Mouse (Mus musculus) olfactory bulb, adult 2 months (tissue): Measurements from ENCODE around the gene Rgs9bp. TPM values are rescaled to one million over a fixed set of nuclear protein-coding genes. Genes with fewer than 3 reads are reported as not detected.
A peak's percentile ranks its signal among the peaks of the same experiment; 100 is the strongest.

Experiments
- H3K27ac ChIP-seq: fragments of 200-500 bp; 2 replicates; pipeline ENCODE4 v1.5.1; 2012; ENCODE audit warnings: low read depth, low read length; ENCODE audit not compliant: insufficient read depth
- H3K4me1 ChIP-seq: fragments of 200-500 bp; 2 replicates; pipeline ENCODE4 v1.6.1; 2012; ENCODE audit warnings: low read length; ENCODE audit not compliant: control insufficient read depth, insufficient read depth
- H3K4me3 ChIP-seq: fragments of 200-500 bp; 2 replicates; pipeline ENCODE4 v1.5.1; 2012; ENCODE audit warnings: mild to moderate bottlenecking, low read depth, low read length, moderate library complexity; ENCODE audit not compliant: insufficient read depth
- CTCF ChIP-seq: fragments of 200-500 bp; IDR thresholded peaks from 2 replicates; pipeline ENCODE4 v1.5.1; 2012; ENCODE audit warnings: low read depth, mild to moderate bottlenecking, low read length, moderate library complexity; ENCODE audit not compliant: insufficient read depth
- POLR2A ChIP-seq: fragments of 200-500 bp; IDR thresholded peaks from 2 replicates; pipeline ENCODE4 v1.6.1; 2012; ENCODE audit warnings: mild to moderate bottlenecking, low read depth, low read length, moderate library complexity; ENCODE audit not compliant: insufficient read depth
- WGBS: fragments of 180-500 bp; shearing (Covaris S2); methylation state at CpG from one replicate; pipeline ENCODE4 v1.1.7; 2018; 5-methylcytosine and 5-hydroxymethylcytosine counted together
- polyA plus RNA-seq: library from polyadenylated mRNA; stranded (reverse); fragments of >200 nt; gene quantifications from 2 replicates; pipeline ENCODE4 v1.2.4, GENCODE M21; 2012; ENCODE audit warnings: low replicate concordance; ENCODE audit not compliant: missing spikeins, insufficient read depth, insufficient read length

The Rgs9bp gene
- polyA plus RNA-seq, 1 experiment = not detected

DNA sequence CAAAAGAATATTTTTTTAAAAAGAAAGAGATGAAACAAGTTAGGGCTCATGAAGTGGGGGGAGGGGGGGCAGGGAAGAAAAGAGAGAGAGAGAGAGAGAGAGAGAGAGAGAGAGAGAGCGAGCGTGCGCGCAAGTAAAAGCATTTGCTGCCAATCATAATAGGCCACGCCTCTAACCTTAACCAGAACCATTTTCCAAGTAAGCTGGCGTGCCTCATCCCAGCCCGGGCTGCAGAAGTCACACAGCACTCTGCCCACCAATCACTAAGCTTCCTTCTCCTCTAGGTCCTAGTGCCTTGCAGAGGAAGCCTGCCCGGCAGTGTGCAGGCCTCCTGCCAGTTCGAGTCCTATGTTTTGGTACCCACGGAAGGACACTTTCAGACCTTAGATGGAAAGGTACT, 14.6 kb upstream of the Rgs9bp start:
- Histone ChIP-seq H3K27ac (no peak overlapping the region), H3K4me1 (peaks cover 4% of the 10 kb centered on the region), H3K4me3 (no peak overlapping the region)
- 90% methylated on average over 10 of the region's 10 CpGs for WGBS
- TF ChIP-seq POLR2A (no peak), CTCF (no peak)

- no peak for TF ChIP-seq CTCF
- no peak for TF ChIP-seq POLR2A
Measured at GRCm38 (mm10) chr7:35599492-35599891, 14.1 kb upstream of the Rgs9bp start.

DNA sequence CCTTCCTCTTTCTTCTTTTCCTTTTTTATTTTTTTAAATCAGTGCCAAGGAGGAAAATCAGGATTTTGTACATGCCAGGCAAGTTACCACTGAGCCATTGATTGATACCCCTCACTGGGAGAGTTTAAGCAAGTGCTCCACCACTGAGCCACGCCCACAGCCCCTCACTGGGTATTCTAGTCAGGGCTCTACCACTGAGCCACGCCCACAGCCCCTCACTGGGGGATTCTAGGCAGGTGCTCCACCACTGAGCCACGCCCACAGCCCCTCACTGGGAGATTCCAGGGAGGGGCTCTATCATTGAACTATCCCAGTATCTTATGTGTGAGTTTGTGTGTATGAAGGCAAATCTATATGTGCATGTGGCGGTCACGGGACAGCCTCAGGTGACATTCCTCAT, 8.9 kb upstream of the Rgs9bp start:
- H3K4me1 ChIP-seq = peaks cover 7% of the 10 kb centered on the region
- no peak overlapping the region for H3K4me3 ChIP-seq
- H3K27ac ChIP-seq = no peak overlapping the region
- WGBS = 92% methylated on average over 5 of the region's 5 CpGs
- no peak for TF ChIP-seq CTCF
- no peak for TF ChIP-seq POLR2A

More at GRCm38 (mm10) chr7:35599492-35599891, 14.1 kb upstream of the Rgs9bp start:
- Histone ChIP-seq H3K4me1 (peaks cover 7% of the 10 kb centered on the region), H3K27ac (no peak overlapping the region), H3K4me3 (no peak overlapping the region)
- 85% methylated on average over 9 of the region's 9 CpGs for WGBS

DNA sequence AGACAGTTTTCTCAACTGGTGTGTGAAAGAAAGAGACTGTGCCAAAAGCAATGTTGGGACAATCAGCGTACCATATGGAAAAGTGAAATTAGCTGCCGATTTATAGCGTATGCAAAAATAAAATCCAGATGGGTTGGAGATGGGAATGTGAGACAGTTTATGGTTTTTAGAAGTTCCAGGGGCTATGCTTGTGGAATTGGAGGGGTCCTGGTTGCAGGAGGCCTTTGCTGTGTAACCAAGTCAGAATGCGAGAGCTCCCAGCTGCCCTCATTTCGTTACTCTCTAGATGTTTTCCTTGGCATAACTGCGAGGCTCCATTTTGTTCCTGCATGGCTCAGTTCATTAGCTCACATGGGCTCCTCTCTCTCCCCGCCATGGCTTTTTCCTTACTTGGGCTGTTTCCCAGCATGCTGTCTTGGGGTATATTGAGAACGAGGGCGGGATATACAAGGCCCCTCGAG, 5.4 kb upstream of the Rgs9bp start:
- H3K4me3 ChIP-seq = no peak overlapping the region
- TF ChIP-seq POLR2A (no peak), CTCF (no peak)
- H3K4me1 ChIP-seq = peaks cover 18% of the 10 kb centered on the region
- H3K27ac ChIP-seq = no peak overlapping the region
- WGBS = 73% methylated on average over 10 of the region's 10 CpGs

DNA sequence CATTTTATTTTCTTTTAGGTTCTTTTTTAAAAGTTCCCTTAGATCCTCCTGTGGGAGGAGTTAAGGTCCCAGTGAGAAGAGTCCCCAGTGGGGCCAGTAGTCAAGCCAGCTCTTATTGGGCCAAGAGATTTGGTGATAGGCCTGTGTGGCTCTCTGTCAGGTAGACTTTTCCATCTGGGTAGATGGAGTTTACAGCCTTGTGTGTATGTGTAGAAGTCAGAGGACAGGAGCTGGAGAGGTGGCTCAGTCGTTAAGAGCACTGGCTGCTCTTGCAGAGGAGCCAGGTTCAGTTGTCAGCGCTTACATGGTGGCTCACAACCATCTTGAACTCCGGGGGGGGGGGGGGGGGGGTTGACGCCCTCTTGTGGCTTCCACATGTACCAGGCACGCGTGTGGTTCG, 4.1 kb upstream of the Rgs9bp start:
- H3K27ac ChIP-seq = no peak overlapping the region
- H3K4me3 ChIP-seq = no peak overlapping the region
- TF ChIP-seq POLR2A (no peak), CTCF (no peak)
- 80% methylated on average over 7 of the region's 7 CpGs for WGBS
- peaks cover 20% of the 10 kb centered on the region for H3K4me1 ChIP-seq

DNA sequence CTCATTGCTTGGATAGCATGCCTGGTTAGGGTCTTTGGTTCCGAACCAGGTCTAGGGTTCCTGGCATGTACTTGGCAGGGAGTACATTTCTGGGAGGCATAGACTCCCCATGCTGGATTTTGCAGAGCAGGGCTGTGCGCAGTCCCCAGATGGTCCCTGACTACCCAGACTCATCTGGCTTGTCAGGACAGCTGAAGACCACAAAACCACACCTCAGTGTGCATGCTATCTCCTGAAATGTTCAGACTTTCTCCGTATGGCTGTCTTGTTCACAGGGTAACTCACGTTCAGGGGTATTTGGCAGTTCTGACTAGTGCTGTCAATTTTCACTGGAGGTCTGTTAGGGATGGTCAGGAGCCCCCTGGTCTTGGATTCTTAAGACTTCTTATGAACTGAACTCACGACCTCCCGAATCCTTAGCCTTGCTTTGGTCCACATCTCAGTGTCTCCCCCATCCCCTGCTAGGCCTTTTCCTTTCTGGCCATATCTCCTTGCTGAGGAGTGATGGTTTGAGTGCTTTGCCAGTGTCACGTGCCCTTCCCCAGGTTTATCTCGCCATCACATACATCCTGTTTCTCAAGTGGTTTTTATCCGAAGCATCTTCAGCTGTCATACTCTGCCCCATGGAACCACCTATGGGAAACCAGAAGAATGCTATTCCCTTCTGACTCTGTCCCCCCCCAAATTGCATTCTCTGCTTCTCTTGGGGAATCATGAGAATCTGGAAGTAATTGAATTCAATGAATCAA, 3.5 kb upstream of the Rgs9bp start:
- TF ChIP-seq POLR2A (no peak), CTCF (no peak)
- 92% methylated on average over 9 of the region's 9 CpGs for WGBS
- Histone ChIP-seq H3K4me3 (no peak overlapping the region), H3K4me1 (peaks cover 23% of the 10 kb centered on the region), H3K27ac (no peak overlapping the region)

DNA sequence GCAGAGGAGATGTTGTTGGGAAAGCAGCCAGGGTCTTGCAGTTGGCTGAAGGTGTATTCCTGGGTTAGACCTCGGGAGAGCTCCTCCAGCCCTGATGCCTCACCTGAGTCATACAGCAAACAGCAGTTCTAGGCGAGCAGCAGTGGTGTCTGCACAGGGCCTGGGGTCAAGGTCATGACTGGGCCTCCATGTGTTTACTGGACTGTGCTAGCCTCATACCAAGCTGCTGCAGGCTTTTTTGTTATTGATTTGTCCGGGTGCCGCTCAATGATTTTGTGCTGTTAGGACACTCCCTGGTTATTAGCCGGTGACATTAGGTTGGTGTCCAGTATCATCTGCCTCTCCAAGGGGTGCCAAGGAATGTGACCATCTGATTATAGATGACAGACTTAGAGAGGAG, 2.3 kb upstream of the Rgs9bp start:
- 86% methylated on average over 5 of the region's 5 CpGs for WGBS
- TF ChIP-seq CTCF = no peak
- TF ChIP-seq POLR2A = no peak
- no peak overlapping the region for H3K4me3 ChIP-seq

DNA sequence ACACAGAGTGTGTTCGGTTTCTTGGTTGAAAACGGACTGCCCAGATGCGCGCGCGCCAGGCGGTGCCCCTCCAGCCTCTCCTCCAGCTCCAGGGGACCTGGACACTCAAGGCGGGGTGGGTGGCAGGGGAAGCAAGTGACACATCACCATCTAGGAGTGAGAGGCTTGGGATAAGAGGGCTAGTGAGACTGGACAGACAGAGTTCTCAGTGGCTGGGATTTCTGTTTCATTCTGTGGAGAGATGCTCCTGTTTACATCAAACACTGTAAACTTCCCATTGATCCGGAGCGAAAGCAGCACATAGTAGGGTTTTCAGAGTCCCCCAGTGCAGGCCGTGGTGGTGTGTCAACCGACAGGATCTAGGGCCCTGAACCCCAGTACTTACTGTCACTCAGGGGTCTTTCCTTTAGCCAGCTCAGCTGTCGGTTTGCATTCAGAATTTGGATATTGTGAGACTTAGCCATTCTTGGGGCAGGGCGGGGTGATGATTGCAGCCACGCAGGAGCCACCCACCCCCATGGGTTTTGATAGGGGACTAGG, 1.6 kb upstream of the Rgs9bp start:
- H3K4me3 ChIP-seq = peak overlapping the region; percentile 64
- no peak overlapping the region for H3K27ac ChIP-seq
- peaks cover 23% of the 10 kb centered on the region for H3K4me1 ChIP-seq
- TF ChIP-seq POLR2A = no peak
- TF ChIP-seq CTCF = no peak
- 25% methylated on average over 15 of the region's 15 CpGs for WGBS

More for the DNA sequence above, 2.3 kb upstream of the Rgs9bp start:
- Histone ChIP-seq H3K27ac (no peak overlapping the region), H3K4me1 (peaks cover 23% of the 10 kb centered on the region)
